ENCODE assay signal across 20 mouse cellular contexts in genomic region chr9:53915929-53916721, GRCm38 (mm10). TPM values are rescaled to one million over a fixed set of nuclear protein-coding genes. Genes with fewer than 3 reads are reported as not detected.
DNase-seq lines count a peak whose midpoint lies in the region; ATAC-seq and TF ChIP-seq lines count a peak whose summit lies in the region.
"Had no signal": no experiment of that assay in that cellular context is flagged by ENCODE, and none has a peak within 500 bp of the region (broad histone marks: within the 10 kb centered on the region; RNA-seq: fewer than 3 reads in every experiment).

No protein-coding gene starts in this region.

- no peak overlapping the region for H3K4me3 ChIP-seq in kidney, embryonic 16.5 days (ENCODE audit: low read length)
- H3K4me3 ChIP-seq in forebrain, postnatal 0 days (ENCODE audit: low read depth, low read length): no peak overlapping the region
- H3K4me3 ChIP-seq in neural tube, embryonic 12.5 days: no peak overlapping the region
- H3K4me3 ChIP-seq: embryonic facial prominence, embryonic 10.5 days; erythroblast, embryonic 14.5 days; heart, embryonic 13.5 days; liver, embryonic 12.5 days had no signal

- H3K36me3 ChIP-seq in kidney, embryonic 16.5 days (ENCODE audit: insufficient read depth, low read length): no peaks in the 10 kb centered on the region
- H3K36me3 ChIP-seq in forebrain, postnatal 0 days (ENCODE audit: insufficient read depth): peaks cover 13% of the 10 kb centered on the region; the same call in 1 of the 2 replicates
- H3K36me3 ChIP-seq in neural tube, embryonic 12.5 days: no peaks in the 10 kb centered on the region
- H3K36me3 ChIP-seq: embryonic facial prominence, embryonic 10.5 days; heart, embryonic 13.5 days; liver, embryonic 12.5 days had no signal

- no peaks in the 10 kb centered on the region for H3K9me3 ChIP-seq in kidney, embryonic 16.5 days (ENCODE audit: low read length)
- H3K9me3 ChIP-seq in forebrain, postnatal 0 days (ENCODE audit: low read length): no peaks in the 10 kb centered on the region
- H3K9me3 ChIP-seq in neural tube, embryonic 12.5 days: no peaks in the 10 kb centered on the region
- H3K9me3 ChIP-seq: embryonic facial prominence, embryonic 10.5 days; heart, embryonic 13.5 days; liver, embryonic 12.5 days had no signal

- peak; percentile 57; the same call in 1 of the 2 replicates for ATAC-seq in kidney, embryonic 16.5 days (ENCODE audit: low FRiP score, low TSS enrichment)
- ATAC-seq in forebrain, postnatal 0 days: peak; percentile 88
- ATAC-seq in neural tube, embryonic 12.5 days (ENCODE audit: low FRiP score, low read depth): peak; percentile 79
- ATAC-seq: CD4-positive, CD25-positive, alpha-beta regulatory T cell, adult 4 months; liver, embryonic 12.5 days had no signal

- WGBS in kidney, embryonic 16.5 days: 28% methylated on average over 10 of the region's 10 CpGs
- WGBS in forebrain, postnatal 0 days: 39% methylated on average over 10 of the region's 10 CpGs
- 47% methylated on average over 10 of the region's 10 CpGs for WGBS in neural tube, embryonic 12.5 days

- H3K4me1 ChIP-seq in kidney, embryonic 16.5 days (ENCODE audit: insufficient read depth, low read length): peaks cover 7% of the 10 kb centered on the region; the same call in 1 of the 2 replicates
- peaks cover 18% of the 10 kb centered on the region for H3K4me1 ChIP-seq in forebrain, postnatal 0 days (ENCODE audit: insufficient read depth)
- peaks cover 5% of the 10 kb centered on the region; the same call in 1 of the 2 replicates for H3K4me1 ChIP-seq in neural tube, embryonic 12.5 days
- H3K4me1 ChIP-seq: embryonic facial prominence, embryonic 10.5 days; heart, embryonic 13.5 days; liver, embryonic 12.5 days had no signal

- H3K4me2 ChIP-seq in kidney, embryonic 16.5 days (replicated peaks; ENCODE audit: low read depth, low read length): peak overlapping the region; percentile 23
- H3K4me2 ChIP-seq in forebrain, postnatal 0 days (ENCODE audit: low read depth): 0 out of 2 replicates have a peak overlapping the region, but pooled peaks have one; percentile 10
- no peak overlapping the region; the same call in 1 of the 2 replicates for H3K4me2 ChIP-seq in neural tube, embryonic 12.5 days (replicated peaks)
- H3K4me2 ChIP-seq: heart, embryonic 13.5 days; liver, embryonic 12.5 days had no signal

- H3K27me3 ChIP-seq in kidney, embryonic 16.5 days (ENCODE audit: insufficient read depth, low read length): no peaks in the 10 kb centered on the region
- H3K27me3 ChIP-seq in forebrain, postnatal 0 days (ENCODE audit: insufficient read depth, low read length): no peaks in the 10 kb centered on the region
- H3K27me3 ChIP-seq in neural tube, embryonic 12.5 days (replicated peaks): no peaks in the 10 kb centered on the region
- H3K27me3 ChIP-seq: liver, embryonic 12.5 days had no signal

- TF ChIP-seq POLR2A in brain, embryonic 14.5 days (IDR thresholded peaks at IDR 0.05; ENCODE audit: borderline replicate concordance, extremely low read depth, insufficient read depth, insufficient read length, poor library complexity, severe bottlenecking): no peak

- no peak overlapping the region for H3K9ac ChIP-seq in kidney, embryonic 16.5 days (replicated peaks; ENCODE audit: low read length)
- peak overlapping the region; percentile 41 for H3K9ac ChIP-seq in forebrain, postnatal 0 days
- no peak overlapping the region for H3K9ac ChIP-seq in neural tube, embryonic 12.5 days
- H3K9ac ChIP-seq: heart, embryonic 13.5 days; liver, embryonic 12.5 days had no signal

- TF ChIP-seq CTCF in brain, embryonic 14.5 days (IDR thresholded peaks at IDR 0.05; ENCODE audit: borderline replicate concordance, extremely low read depth, insufficient read depth, insufficient read length): no peak
- TF ChIP-seq CTCF in forebrain, postnatal 0 days (IDR thresholded peaks at IDR 0.05; ENCODE audit: low read depth): no peak

- DNase-seq in kidney, adult 9 months: no peak
- DNase-seq in brain, embryonic 14.5 days (ENCODE audit: low read depth): peak; percentile 77
- peak; percentile 70 for DNase-seq in forebrain, postnatal 0 days
- DNase-seq in spleen, adult 12 weeks (ENCODE audit: low spot score): no peak
- DNase-seq in right cerebral cortex, postnatal 14 days: no peak
- DNase-seq: adrenal gland, postnatal 25 days; cerebellum, postnatal 10 days; kidney, postnatal 14 days; right cerebral cortex, postnatal 4 days had no signal

- no peak overlapping the region for H3K27ac ChIP-seq in kidney, embryonic 16.5 days (ENCODE audit: low read length)
- peak overlapping the region; percentile 87 for H3K27ac ChIP-seq in forebrain, postnatal 0 days (ENCODE audit: low read depth, low read length)
- peak overlapping the region; percentile 23; the same call in 1 of the 2 replicates for H3K27ac ChIP-seq in neural tube, embryonic 12.5 days
- H3K27ac ChIP-seq: embryonic facial prominence, embryonic 10.5 days; heart, embryonic 13.5 days; liver, embryonic 12.5 days had no signal

RNA-seq across cellular contexts. Expression of gene Elmod1, which starts 59.0 kb away (rescaled TPM):
- 0.41 and 0.55 TPM in 2 replicates for polyA plus RNA-seq in kidney, embryonic 16.5 days (2015; fragmentation: Nextera tagmentation; extraction: Ambion mirVana)
- polyA plus RNA-seq in brain, embryonic 14.5 days (2012; rRNA removed): 55.4 and 55.5 TPM in 2 replicates
- total RNA-seq in forebrain, postnatal 0 days (2014; rRNA removed): 114 and 134 TPM in 2 replicates
- 19.8 and 27.2 TPM in 2 replicates for polyA plus RNA-seq in forebrain, postnatal 0 days (2015; fragmentation: Nextera tagmentation; extraction: Ambion mirVana)
- polyA plus RNA-seq in neural tube, embryonic 12.5 days (2016; fragmentation: Nextera tagmentation; extraction: Ambion mirVana): 10.9 and 15.0 TPM in 2 replicates
- total RNA-seq: gastrocnemius, adult 18-20 months; granulocyte monocyte progenitor cell, adult 5-6 weeks; hematopoietic stem cell, adult 5-6 weeks; megakaryocyte, adult 5-6 weeks had no signal
- polyA plus RNA-seq: CD4-positive, CD25-positive, alpha-beta regulatory T cell, adult 4 months; erythroblast, embryonic 14.5 days; heart, embryonic 13.5 days; liver, embryonic 12.5 days had no signal

Comparison
In these comparisons a context has a peak if more than half of its experiments do, and no peak if none do; other contexts are left out.
1. DNase-seq: peak in brain, embryonic 14.5 days (single experiment) and forebrain, postnatal 0 days (single experiment); none in kidney, adult 9 months (single experiment), spleen, adult 12 weeks (single experiment) and right cerebral cortex, postnatal 14 days (single experiment).
2. Peak in every context shown above with its lines, with median percentiles within 50 percentile points of each other: ATAC-seq.